Mouse (Mus musculus): ENCODE results near the gene Pbx4.

The Pbx4 gene

GRCm38 (mm10) chr8:69814881-69815280 is 17.4 kb upstream of the Pbx4 start:
- DNase-seq = no peak

DNA sequence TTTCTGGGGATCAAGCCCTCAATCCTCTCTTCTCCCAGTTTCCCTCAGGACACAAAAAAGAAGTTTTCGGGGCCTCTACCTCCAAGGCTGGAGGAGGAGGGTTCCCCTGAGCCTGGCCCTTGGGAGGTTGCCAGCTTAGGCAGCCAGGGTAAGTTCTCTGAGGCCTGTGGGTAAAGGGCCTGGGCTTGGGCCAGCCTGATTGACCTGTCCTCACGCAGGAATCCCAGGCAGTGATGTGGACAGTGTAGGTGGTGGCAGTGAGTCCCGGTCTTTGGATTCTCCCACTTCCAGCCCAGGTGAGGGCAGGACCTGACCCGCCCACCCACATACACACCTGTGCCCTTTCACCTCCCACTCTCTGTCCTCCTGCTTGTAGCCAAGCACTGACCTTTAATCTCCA is 16.9 kb upstream of the Pbx4 start:
- DNase-seq = peak; percentile 47 to 54

GRCm38 (mm10) chr8:69820466-69820865 is 11.8 kb upstream of the Pbx4 start:
- peak; percentile 79 to 82 for DNase-seq

DNA sequence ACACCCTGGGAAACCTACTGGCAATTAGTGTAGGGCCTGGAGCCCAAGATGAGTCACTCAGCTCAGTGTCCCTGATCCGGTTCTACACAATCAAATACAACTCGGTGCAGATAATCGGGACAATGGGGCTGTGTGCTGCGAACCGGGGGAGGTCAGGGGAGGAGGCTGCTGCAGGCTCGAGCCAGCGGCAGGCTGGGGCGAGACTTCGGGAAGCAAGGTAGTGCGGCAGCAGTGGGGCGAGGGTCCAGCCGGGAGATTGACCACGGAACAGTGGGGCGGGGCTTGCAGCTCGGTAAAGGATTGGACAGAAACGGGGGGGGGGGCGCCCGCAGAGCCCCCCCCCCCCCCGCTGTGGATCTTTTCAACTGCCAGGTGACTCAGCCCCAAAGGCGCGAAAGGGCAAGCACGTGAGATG is 10.3 kb upstream of the Pbx4 start:
- peak in 1 of 2 experiments; percentile 44 for DNase-seq

DNA sequence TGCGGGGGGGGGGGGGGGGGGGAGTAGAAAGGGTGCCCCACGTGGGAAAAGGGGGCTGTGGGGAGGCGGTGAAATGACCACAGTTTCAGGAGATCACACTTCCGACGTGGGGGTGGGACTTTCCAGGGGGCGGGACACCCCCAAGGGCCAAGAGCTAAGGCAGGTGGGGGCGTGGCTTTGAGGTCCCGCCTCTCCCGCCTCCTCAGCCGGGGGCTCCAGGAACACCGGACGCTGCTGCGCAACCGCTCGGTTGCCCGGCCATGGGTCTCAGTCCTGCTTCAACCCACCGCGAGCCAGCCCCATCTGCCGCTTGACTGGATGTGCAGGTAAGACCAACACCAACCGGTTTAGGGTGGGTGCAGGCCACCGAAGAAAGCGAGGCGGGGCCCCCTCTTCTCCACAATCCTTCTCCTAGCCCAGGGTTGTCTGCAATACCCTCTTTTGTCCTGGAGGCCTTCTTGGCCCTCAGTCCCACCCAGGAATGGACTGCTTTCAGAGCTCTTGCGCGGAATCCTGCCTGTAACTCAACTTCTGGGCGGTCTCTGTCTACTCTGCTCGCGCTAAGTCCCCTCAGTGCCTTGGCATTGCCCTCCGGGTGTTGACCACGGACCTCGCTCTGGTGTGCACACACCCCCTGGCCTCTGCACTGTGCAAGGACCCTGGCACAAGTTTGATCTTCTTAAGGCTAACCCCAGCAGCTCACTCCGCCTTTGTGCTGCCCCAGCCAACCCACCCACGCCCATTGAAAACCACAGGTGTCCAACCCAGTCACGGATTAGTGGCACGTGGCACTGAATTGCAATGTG is 9.7 kb upstream of the Pbx4 start, which contains the start of gene Lpar2:
Lpar2 (plus strand) TSS at position 44 of the 806 bp plus-strand sequence.
- peak; percentile 67 to 80 for DNase-seq

DNA sequence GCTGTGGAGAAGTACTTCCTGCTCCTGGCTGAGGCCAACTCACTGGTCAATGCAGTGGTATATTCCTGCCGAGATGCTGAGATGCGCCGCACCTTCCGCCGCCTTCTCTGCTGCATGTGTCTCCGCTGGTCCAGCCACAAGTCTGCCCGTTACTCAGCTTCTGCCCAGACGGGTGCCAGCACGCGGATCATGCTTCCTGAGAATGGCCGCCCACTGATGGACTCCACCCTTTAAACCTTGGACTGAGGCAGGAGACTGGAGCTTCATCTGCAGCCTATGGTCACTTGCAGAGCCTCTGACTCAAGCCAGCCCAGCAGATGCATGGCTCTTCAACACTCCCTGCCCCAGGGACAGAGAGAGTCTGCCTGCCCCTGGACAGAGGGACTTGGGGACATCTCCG is 5.9 kb upstream of the Pbx4 start:
- DNase-seq = peak in 1 of 2 experiments; percentile 57

GRCm38 (mm10) chr8:69837057-69837682 is 4.9 kb downstream of the Pbx4 start:
- peak in 1 of 2 experiments; percentile 59 for DNase-seq

- DNase-seq = no peak
These were observed 15.1 kb downstream of the Pbx4 start for GRCm38 (mm10) chr8:69847167-69848065.

DNA sequence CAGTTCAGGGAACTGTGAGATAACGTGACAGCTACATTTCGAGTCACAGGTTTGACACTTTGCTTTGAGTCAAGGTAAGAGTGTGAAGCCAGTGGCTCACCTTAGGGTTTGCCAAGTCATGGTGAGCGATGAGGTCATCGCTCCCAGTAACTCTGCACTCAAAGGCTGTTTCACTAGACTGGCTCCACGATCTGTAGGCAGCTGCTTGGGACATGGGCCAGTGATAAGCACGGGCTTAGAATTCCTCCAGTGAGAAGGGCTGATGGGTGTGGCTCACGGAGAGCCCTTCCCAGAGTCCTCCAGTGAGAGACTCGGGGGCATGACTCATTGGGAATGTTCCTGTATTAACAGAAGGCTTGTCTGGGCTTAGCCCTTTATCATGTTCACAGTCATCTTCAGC is 16.7 kb downstream of the Pbx4 start:
- no peak for DNase-seq

- DNase-seq = no peak
These were observed 17.6 kb downstream of the Pbx4 start for GRCm38 (mm10) chr8:69849899-69850298.

DNA sequence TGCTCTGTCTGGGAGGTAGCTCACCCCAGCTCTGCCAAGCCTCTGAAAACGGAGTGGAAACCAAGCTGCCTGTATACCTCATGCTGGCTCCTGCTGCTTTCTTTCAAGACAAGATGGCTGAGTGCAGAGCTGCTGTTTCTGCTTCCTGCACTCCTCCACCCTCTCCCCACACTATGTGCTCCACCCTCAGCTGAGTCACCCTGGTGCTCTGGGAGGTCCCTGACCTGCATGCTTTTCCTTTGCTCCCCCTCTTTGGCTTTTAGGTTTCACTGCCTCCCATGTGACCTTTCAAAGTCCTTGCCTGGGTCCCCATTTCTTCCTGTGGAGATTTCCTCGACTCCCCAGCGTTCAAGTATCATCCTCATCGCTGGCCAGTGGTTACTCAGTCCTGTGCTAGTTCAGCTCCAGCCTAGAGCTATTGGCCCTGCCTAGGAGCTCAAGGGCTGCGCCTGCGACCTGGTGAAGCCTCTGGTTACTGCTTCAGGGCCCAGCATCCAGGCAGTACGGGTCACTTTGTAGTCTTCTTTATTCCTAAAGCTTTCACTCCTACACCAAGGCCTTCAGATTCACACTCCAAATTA is 18.7 kb downstream of the Pbx4 start:
- DNase-seq = no peak

DNA sequence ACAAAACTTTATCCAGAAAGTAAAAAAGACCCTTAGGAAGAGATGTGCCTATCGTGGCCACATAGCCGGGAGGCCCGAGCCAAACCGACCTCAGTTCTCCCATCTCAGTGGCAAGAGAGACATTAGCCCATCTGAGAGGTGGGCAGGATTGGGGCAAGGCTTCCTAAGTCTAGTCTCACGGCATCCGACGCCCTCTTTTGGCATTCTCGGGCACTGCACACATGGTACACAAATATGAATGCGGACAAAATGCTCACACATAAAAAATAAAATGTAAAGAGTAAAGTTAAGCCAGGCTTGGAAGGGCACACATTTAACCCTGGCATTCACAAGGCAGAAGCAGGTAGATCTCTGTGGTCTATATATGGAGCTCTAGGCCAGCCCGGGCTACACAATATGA is 21.6 kb downstream of the Pbx4 start:
- DNase-seq = no peak

- DNase-seq = no peak
These were observed 28.5 kb downstream of the Pbx4 start for GRCm38 (mm10) chr8:69860807-69861206.

DNA sequence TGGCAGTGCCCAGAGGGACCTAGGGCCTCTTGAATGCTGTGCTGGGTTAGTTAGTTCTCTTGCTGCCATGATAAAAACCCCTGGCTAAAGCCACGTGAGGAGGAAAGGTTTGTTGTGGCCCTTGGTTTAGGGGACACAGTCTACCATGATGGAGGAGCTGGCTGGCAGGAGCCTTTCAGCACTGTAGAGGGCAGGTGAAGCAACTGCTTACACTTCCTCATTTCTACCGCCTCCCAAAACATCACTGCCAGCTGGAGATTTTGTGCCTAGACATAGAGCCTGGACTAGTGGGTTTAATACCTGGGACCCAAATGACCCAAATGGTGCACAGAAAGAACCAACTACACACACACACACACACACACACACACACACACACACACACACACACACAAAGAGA is 29.0 kb downstream of the Pbx4 start:
- no peak for DNase-seq

GRCm38 (mm10) chr8:69863387-69864020 is 31.2 kb downstream of the Pbx4 start:
- no peak for DNase-seq

DNA sequence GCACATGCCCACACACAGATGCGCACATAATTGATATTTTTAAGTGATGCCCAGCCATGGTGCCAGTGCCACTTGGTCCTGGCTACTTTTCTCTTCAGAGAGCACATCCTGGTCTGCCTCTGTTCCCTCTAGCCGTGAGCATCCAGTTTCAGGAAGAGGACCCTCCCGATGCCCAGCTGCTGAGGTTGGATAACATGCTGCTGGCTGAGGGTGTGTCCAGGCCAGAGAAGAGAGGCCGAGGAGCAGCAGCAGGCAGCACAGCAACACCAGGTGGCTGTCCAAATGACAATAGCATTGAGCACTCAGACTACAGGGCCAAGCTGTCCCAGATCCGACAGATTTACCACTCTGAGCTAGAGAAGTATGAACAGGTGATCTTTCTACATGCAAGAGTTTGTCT is 31.9 kb downstream of the Pbx4 start:
- no peak for DNase-seq

DNA sequence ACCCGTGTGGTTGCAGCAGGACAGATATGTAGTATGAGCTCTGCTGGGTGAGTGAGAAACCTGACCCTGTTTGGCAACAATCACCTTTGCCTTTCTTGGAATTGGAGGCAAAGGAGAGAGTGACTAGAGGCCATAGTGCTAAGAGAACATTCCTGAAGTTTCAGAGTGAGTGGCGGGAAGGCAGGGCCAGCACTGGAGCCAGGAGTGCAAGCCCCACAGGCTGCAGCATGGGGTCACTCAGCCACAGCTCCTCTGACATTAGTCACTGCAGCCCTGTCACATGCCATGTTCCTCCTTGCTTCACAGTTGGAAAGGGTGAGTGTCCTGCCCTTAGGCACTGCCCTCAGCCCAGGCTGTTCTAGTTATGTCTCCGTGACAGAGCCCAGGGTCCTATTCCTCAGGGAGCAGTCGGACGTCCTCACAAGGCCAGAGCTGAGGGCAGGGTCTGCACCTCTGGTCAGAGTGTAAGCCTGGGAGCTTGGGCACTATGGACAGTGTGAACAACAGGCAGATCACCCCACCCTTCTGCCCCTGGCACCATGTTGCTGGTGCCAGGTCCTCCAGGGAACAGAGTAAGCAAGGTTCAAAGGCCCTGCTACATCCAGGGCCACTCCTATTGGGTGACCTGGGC is 35.5 kb downstream of the Pbx4 start:
- DNase-seq = peak in 1 of 2 experiments; percentile 38

DNA sequence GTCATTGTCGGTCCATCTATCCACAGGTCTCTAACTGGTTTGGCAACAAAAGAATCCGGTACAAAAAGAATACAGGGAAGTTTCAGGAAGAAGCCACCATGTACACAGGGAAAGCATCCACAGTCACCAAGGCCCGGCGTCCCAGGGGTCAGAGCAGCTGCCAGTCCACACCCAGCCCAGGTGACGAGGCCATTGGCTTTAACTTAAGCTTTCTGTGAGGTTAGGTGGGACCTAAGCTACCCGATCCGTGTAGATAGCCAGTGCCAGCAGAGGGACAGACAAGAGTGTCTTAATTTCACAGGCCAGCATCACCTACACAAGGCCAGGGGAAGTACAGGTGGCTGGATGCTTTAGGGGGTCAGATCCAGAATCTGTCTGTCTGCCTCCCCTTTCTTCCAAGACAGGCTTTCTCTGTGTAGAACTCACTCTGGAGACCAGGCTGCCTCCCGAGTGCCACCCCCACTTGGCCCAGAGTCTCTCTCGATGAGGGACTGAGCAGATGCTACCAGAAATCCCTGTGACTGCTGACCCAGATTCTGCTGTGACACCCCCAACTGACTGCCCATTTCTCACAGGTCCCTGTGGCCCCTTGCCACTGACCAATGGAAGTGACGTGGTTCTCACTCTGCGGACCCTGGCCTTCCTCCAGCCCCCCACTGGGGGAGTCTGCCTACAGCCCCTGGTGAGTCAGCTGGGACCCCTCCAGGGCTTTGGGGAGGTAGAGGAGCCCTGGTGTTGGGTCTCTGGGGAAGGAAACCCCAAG is 37.9 kb downstream of the Pbx4 start:
- DNase-seq = no peak

DNA sequence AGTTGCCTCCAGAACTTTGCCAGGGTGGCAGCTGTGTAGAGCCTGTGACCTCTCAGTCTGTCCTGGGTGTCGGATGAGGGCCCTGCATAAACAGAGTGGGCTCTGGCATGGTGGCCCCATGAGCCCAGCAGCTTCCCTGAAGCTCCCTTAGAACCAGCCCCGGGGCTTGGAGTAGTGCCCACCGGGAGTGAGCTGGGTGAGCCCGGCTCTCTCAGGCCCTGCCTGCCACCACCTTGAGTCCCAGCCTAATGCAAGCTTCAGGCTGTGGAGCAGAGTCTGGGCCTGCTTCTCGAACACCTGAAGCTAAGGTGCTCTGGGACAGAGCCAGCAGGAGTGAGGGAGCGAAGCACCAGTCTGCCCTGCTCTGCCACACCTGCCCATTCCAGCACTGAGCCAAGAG is 38.6 kb downstream of the Pbx4 start:
- DNase-seq = no peak

DNA sequence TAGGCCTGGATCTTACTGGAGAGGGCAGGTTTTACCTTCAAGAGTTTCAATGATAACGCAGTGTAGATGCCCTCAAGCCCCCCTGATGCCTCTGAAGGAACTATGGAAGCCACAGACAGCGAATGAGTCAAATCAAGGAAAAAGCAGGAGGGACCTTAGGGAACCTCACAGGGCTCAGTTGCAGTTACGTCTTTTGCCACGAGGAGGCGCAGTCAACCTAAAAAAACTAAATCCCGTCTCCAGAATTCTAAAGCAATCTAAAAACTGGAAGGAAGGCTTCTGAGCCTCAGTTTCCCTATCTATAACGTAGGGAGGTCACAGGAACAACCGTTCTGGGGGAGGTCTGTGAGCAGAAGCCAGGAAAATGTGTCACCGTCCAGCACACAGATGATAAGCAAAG is 41.9 kb downstream of the Pbx4 start:
- DNase-seq = peak in 1 of 2 experiments; percentile 79

GRCm38 (mm10) chr8:69874654-69875053 is 42.4 kb downstream of the Pbx4 start:
- DNase-seq = no peak
